Mouse (Mus musculus): ENCODE measurements around the gene Plxna2. TPM values are rescaled to one million over a fixed set of nuclear protein-coding genes. Genes with fewer than 3 reads are reported as not detected.

Plxna2 gene
- total and polyA plus RNA-seq, 2 experiments from 2014 or later: 9.9 to 43.6 TPM

- Histone ChIP-seq H3K9me3 (ENCODE audit: low read length) (no peaks in the 10 kb centered on the region), H3K27ac (ENCODE audit: low read depth, low read length) (no peak overlapping the region), H3K9ac (replicated peaks; ENCODE audit: low read length, poor library complexity, severe bottlenecking) (no peak overlapping the region), H3K4me3 (ENCODE audit: low read depth, low read length) (no peak overlapping the region), H3K4me1 (ENCODE audit: insufficient read depth, low read length) (no peaks in the 10 kb centered on the region), H3K27me3 (ENCODE audit: insufficient read depth, low read length) (no peaks in the 10 kb centered on the region), H3K36me3 (ENCODE audit: insufficient read depth, low read length) (no peaks in the 10 kb centered on the region), H3K4me2 (ENCODE audit: low read depth, low read length, poor library complexity, severe bottlenecking) (no peak overlapping the region)
- ATAC-seq (ENCODE audit: low FRiP score): no peak
- 63% methylated on average over 2 of the region's 2 CpGs for WGBS
- DNase-seq (ENCODE audit: low spot score): no peak
- TF ChIP-seq CTCF (IDR thresholded peaks at IDR 0.05): no peak
These were observed 88.5 kb downstream of the Plxna2 start for GRCm38 (mm10) chr1:194706566-194706965.

- no peak overlapping the region for H3K4me3 ChIP-seq (ENCODE audit: low read depth, low read length)
- no peak overlapping the region for H3K4me2 ChIP-seq (ENCODE audit: low read depth, low read length, poor library complexity, severe bottlenecking)
- TF ChIP-seq CTCF (IDR thresholded peaks at IDR 0.05): no peak
- no peak for ATAC-seq (ENCODE audit: low FRiP score)
- H3K9me3 ChIP-seq (ENCODE audit: low read length): no peaks in the 10 kb centered on the region
- H3K9ac ChIP-seq (replicated peaks; ENCODE audit: low read length, poor library complexity, severe bottlenecking): no peak overlapping the region
- DNase-seq (ENCODE audit: low spot score): no peak
- H3K4me1 ChIP-seq (ENCODE audit: insufficient read depth, low read length): no peaks in the 10 kb centered on the region
- WGBS: 79% methylated on average over 2 of the region's 2 CpGs
- H3K36me3 ChIP-seq (ENCODE audit: insufficient read depth, low read length): no peaks in the 10 kb centered on the region
- H3K27me3 ChIP-seq (ENCODE audit: insufficient read depth, low read length): no peaks in the 10 kb centered on the region
- H3K27ac ChIP-seq (ENCODE audit: low read depth, low read length): no peak overlapping the region
These were observed 94.4 kb downstream of the Plxna2 start for GRCm38 (mm10) chr1:194712373-194712772.

GRCm38 (mm10) chr1:194714138-194715031 is 96.4 kb downstream of the Plxna2 start:
- Histone ChIP-seq H3K4me2 (ENCODE audit: low read depth, low read length, poor library complexity, severe bottlenecking) (no peak overlapping the region), H3K9ac (replicated peaks; ENCODE audit: low read length, poor library complexity, severe bottlenecking) (no peak overlapping the region), H3K4me1 (ENCODE audit: insufficient read depth, low read length) (no peaks in the 10 kb centered on the region), H3K9me3 (ENCODE audit: low read length) (no peaks in the 10 kb centered on the region), H3K4me3 (ENCODE audit: low read depth, low read length) (no peak overlapping the region), H3K27ac (ENCODE audit: low read depth, low read length) (no peak overlapping the region), H3K27me3 (ENCODE audit: insufficient read depth, low read length) (no peaks in the 10 kb centered on the region), H3K36me3 (ENCODE audit: insufficient read depth, low read length) (no peaks in the 10 kb centered on the region)
- 88% methylated on average over 4 of the region's 4 CpGs for WGBS
- ATAC-seq (ENCODE audit: low FRiP score) (no peak), DNase-seq (ENCODE audit: low spot score) (no peak)
- no peak for TF ChIP-seq CTCF (IDR thresholded peaks at IDR 0.05)

DNA sequence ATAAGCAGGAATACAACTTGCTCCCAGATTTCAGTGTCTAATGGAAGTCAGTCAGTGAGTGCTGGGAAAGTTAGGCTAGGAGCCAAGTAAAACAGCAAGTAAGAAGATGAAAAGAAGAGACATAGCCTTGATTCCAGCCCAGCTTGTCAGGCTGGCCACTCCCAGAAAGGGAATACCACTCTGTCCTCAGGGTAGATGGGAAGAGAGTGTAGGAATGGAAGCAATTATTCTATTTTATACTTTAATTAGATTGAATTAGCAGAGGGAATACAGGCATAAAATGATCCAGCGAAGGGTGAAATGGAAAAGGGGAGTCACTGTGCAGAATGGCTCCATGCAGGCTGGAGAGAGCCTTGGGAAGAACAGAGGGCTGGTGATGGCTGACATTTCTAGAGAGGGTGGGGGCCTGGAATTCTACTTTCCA is 99.4 kb downstream of the Plxna2 start:
- no peaks in the 10 kb centered on the region; the same call in 1 of the 2 replicates for H3K4me1 ChIP-seq (ENCODE audit: insufficient read depth, low read length)
- H3K4me3 ChIP-seq (ENCODE audit: low read depth, low read length): no peak overlapping the region
- 82% methylated on average over 1 of the region's 1 CpGs for WGBS
- H3K9me3 ChIP-seq (ENCODE audit: low read length): no peaks in the 10 kb centered on the region
- H3K4me2 ChIP-seq (ENCODE audit: low read depth, low read length, poor library complexity, severe bottlenecking): no peak overlapping the region
- H3K27me3 ChIP-seq (ENCODE audit: insufficient read depth, low read length): no peaks in the 10 kb centered on the region
- no peaks in the 10 kb centered on the region for H3K36me3 ChIP-seq (ENCODE audit: insufficient read depth, low read length)
- TF ChIP-seq CTCF (IDR thresholded peaks at IDR 0.05): no peak
- H3K9ac ChIP-seq (replicated peaks; ENCODE audit: low read length, poor library complexity, severe bottlenecking): no peak overlapping the region
- H3K27ac ChIP-seq (ENCODE audit: low read depth, low read length): no peak overlapping the region
- peak; percentile 26 for DNase-seq (ENCODE audit: low spot score)
- no peak for ATAC-seq (ENCODE audit: low FRiP score)

DNA sequence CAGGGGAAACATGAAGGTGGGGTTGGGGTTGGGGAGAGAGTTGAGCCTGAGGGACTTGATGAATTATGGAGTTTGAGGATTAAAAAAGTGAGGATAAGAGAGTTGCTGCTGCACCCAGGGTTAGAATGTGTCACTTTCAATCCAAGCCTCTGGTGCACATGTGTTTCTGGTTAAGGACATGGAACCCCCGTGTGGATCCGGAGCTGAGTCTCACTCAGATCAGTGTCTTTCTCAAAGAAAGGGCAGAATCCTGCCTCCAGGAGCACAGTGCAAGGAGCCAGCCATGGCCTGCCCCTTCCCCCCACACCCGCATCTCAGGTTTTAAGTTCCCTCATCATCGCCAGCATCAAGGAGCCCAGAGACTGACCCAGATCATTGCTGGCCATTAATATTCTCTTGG is 102.4 kb downstream of the Plxna2 start:
- DNase-seq (ENCODE audit: low spot score) (no peak), ATAC-seq (ENCODE audit: low FRiP score) (no peak)
- H3K9ac ChIP-seq (replicated peaks; ENCODE audit: low read length, poor library complexity, severe bottlenecking): no peak overlapping the region
- no peak for TF ChIP-seq CTCF (IDR thresholded peaks at IDR 0.05)
- WGBS: 55% methylated on average over 4 of the region's 4 CpGs
- no peaks in the 10 kb centered on the region for H3K36me3 ChIP-seq (ENCODE audit: insufficient read depth, low read length)
- H3K4me1 ChIP-seq (ENCODE audit: insufficient read depth, low read length): no peaks in the 10 kb centered on the region; the same call in 1 of the 2 replicates
- no peak overlapping the region for H3K4me2 ChIP-seq (ENCODE audit: low read depth, low read length, poor library complexity, severe bottlenecking)
- H3K27me3 ChIP-seq (ENCODE audit: insufficient read depth, low read length): no peaks in the 10 kb centered on the region
- no peak overlapping the region for H3K4me3 ChIP-seq (ENCODE audit: low read depth, low read length)
- H3K9me3 ChIP-seq (ENCODE audit: low read length): no peaks in the 10 kb centered on the region
- H3K27ac ChIP-seq (ENCODE audit: low read depth, low read length): no peak overlapping the region

DNA sequence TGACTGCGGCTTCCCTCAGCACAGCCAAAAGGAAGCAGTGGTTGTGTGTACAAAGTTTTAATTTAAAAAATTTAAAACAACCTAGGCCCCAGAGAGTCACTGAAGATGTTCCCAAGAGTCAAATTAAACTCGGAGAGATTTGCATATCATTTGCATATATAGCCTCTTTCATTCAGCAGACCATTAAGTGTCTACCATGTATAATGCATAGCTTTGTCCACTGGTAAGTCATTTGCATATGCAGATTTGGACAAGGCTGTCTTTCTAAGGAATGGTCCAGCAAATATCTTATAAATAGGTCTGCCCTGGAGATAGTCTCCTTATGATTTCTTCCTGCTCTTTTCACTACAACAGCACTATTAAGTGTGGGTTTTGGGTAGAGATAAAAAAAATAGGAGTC is 103.2 kb downstream of the Plxna2 start:
- WGBS: 29% methylated on average over 2 of the region's 2 CpGs
- no peaks in the 10 kb centered on the region for H3K36me3 ChIP-seq (ENCODE audit: insufficient read depth, low read length)
- no peak for TF ChIP-seq CTCF (IDR thresholded peaks at IDR 0.05)
- H3K4me3 ChIP-seq (ENCODE audit: low read depth, low read length): no peak overlapping the region
- peak; percentile 30 for DNase-seq (ENCODE audit: low spot score)
- H3K27me3 ChIP-seq (ENCODE audit: insufficient read depth, low read length): no peaks in the 10 kb centered on the region
- H3K4me1 ChIP-seq (ENCODE audit: insufficient read depth, low read length): no peaks in the 10 kb centered on the region; the same call in 1 of the 2 replicates
- no peak overlapping the region for H3K4me2 ChIP-seq (ENCODE audit: low read depth, low read length, poor library complexity, severe bottlenecking)
- H3K27ac ChIP-seq (ENCODE audit: low read depth, low read length): 0 out of 2 replicates have a peak overlapping the region, but pooled peaks have one; percentile 26
- no peaks in the 10 kb centered on the region for H3K9me3 ChIP-seq (ENCODE audit: low read length)
- ATAC-seq (ENCODE audit: low FRiP score): no peak
- H3K9ac ChIP-seq (replicated peaks; ENCODE audit: low read length, poor library complexity, severe bottlenecking): no peak overlapping the region
